Mouse (Mus musculus) CH12.LX (cell line): ENCODE data around the gene Bmf.

Source experiments
- CHD2 ChIP-seq: IDR thresholded peaks from 2 replicates; pipeline ENCODE4 v1.6.1; 2011; ENCODE audit warnings: low read length, improper control_type of control experiment
- MAX ChIP-seq: IDR thresholded peaks from 2 replicates; pipeline ENCODE4 v1.6.1; 2011; ENCODE audit warnings: low read length, improper control_type of control experiment
- MEF2A ChIP-seq: IDR thresholded peaks from 2 replicates; pipeline ENCODE4 v1.6.1; 2014; ENCODE audit warnings: low read depth, mild to moderate bottlenecking, inconsistent platforms, low read length, improper control_type of control experiment, borderline replicate concordance
- NRF1 ChIP-seq: IDR thresholded peaks from 2 replicates; pipeline ENCODE4 v1.6.1; 2014; ENCODE audit warnings: low read depth, mild to moderate bottlenecking, inconsistent platforms, low read length, improper control_type of control experiment, moderate library complexity
- POLR2A ChIP-seq: IDR thresholded peaks from 2 replicates; pipeline ENCODE4 v1.6.1; 2011; ENCODE audit warnings: low read depth, mild to moderate bottlenecking, improper control_type of control experiment, low read length
- USF1 ChIP-seq: IDR thresholded peaks from 2 replicates; pipeline ENCODE4 v1.6.1; 2014; ENCODE audit warnings: low read depth, mild to moderate bottlenecking, inconsistent platforms, low read length, improper control_type of control experiment

DNA sequence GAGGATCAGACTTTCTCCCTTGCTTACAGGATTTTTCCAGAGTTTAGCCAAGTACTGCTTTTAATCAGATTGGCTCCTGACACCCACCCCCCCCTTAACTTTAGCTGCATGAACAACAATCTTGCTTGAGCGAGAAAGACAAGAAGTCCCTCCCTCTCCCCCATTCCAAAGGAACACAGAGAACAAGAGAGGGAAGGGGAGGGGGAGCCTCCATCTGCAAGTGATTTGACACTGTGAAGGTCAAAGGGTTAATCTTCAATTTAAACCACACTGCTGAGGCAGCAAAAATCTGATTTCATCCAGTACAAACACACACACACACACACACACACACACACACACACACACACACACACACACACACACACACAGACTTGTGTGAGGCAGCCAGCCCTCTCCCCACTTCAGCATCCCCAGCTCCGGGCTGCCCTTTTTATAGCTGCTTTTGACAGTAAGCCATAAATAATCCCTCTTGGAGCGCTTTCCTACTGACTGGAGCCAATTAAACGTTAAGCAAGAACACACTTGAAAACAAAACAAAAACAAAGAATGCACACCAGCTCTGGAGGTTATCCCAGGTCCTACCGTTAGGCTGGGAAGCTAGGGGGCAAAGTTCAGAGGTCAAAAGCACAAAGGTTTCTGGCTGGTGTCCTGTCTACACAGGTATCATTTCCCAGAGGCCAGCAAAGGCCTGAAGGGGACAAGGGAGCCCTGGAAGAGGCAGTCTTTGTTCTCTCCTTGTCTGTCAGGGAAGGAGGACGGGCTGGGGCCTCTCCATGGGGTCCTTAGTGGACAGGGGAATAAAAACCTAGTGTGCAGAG lies 16.4 kb downstream of the Bmf start:
- no peak for TF ChIP-seq POLR2A
- no peak for TF ChIP-seq MEF2A
- no peak for TF ChIP-seq USF1
- no peak for TF ChIP-seq NRF1
- TF ChIP-seq CHD2: no peak
- no peak for TF ChIP-seq MAX
